Mouse (Mus musculus): ENCODE results near the gene Olfr1062.
"Not testable (repeated sequence)": the region's sequence is repeated elsewhere in the genome, so short reads cannot be mapped to it uniquely, and the experiment has no call there.

The Olfr1062 gene

DNA sequence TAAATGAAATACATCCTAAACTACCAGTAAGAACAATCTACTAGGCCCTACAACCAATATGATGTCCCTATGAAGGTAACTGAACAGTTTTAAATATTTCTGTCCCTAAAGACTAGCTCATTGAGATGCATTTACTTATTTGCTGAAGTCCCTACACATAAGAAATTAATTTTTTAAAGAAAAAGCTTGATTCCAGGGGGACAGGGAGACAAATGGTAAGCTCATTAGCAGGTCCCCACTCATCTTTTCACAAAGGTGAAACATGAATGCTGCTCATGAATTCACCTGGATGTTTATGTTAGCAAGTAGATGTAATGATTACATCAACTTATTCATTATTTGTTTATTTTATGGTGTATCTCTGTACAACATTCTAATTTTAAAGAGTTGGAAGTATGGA is at the start of gene Olfr1062:
Gene Olfr1062, minus strand, starts transcription at position 101 of the 400 bp plus-strand sequence.
- not testable (repeated sequence) for DNase-seq (ENCODE audit: low read depth)

DNA sequence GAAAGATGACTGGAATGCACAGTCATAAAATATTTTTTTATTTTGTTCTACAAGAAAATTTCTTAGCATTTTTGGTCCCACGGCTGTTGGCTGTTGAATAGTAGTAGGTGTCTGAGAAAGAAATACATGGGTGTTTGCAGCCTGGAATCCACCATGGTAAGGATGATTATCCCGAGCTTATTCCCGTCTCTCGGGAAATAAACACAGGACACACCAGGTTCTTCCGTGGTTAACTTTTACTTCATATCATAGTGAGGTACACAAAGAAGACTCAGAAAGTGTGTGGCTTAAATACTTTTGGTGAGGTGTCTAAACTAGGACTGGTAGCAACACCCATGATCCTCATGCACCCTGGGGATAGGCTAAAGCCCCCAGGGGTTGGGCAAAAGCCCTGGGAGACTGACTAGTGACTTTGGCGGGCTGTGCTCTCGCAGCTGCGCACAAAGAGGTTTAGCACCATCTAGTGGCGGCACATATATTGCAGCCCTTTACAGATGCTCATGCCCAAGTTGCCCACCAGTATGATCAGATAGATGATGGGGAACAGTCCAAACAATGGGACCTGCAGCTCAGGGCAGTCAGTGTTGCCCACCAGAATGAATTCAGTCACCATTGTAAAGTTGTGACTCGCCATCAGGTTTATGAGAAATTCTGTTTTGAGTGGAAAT is 38.0 kb upstream of the Olfr1062 start:
- no peak for DNase-seq (ENCODE audit: low read depth)

- no peak for DNase-seq (ENCODE audit: low read depth)
Observed at GRCm38 (mm10) chr2:86460434-86460833, 33.9 kb upstream of the Olfr1062 start.

GRCm38 (mm10) chr2:86456169-86456568 is 29.6 kb upstream of the Olfr1062 start, which contains the start of gene Olfr1066:
TSS of gene Olfr1066 (minus strand) at chr2:86456269.
- no peak for DNase-seq (ENCODE audit: low read depth)

GRCm38 (mm10) chr2:86450491-86450890 is 23.9 kb upstream of the Olfr1062 start, which contains the start of gene Olfr1065:
TSS of gene Olfr1065 (minus strand) at chr2:86450591.
- DNase-seq (ENCODE audit: low read depth) = not testable (repeated sequence)

DNA sequence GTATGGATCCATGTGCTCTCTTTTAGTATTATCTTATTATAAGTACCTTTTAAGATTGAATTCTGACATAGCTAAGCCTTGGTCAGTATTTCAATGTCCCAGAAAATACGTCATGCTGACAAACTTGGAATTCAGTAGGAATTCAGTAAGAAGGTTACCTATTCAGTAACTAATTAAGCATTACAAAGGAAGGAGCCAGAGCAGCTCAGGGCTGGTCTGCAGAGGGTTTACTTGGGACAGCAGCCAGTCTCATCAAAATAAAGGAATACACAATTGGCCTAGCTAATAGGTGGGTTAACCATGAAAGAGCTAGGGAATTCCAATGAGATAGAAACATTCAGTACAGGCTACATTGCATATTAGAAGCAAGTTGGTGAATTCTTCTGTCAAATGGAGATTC is 15.6 kb upstream of the Olfr1062 start:
- DNase-seq (ENCODE audit: low read depth) = not testable (repeated sequence)

- not testable (repeated sequence) for DNase-seq (ENCODE audit: low read depth)
Observed at GRCm38 (mm10) chr2:86428511-86428910, 2.0 kb upstream of the Olfr1062 start.

GRCm38 (mm10) chr2:86413950-86414349 is 12.6 kb downstream of the Olfr1062 start, which contains the start of gene Olfr1061:
TSS of gene Olfr1061 (minus strand) at chr2:86414050.
- no peak for DNase-seq (ENCODE audit: low read depth)

DNA sequence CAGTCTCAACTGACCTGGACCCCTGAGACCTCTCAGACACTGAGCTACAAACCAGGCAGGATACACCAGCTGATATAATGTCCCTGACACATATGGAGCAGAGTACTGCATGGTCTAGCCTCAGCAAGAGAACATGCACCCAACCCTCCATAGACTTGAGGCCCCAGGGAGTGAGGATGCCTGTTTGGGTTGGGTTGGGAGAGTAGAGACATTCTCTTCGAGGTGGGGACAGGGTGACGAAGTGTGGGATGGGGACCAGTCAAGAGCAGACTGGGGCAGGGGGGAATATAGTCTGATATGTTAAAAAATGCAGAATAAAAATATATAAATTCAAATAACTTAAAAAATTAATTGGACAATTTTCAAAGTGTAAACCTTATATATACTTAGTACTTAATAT is 31.4 kb downstream of the Olfr1062 start:
- no peak for DNase-seq (ENCODE audit: low read depth)

- DNase-seq (ENCODE audit: low read depth) = not testable (repeated sequence)
Observed at GRCm38 (mm10) chr2:86388461-86388860, 38.1 kb downstream of the Olfr1062 start, which contains the start of gene Olfr1058. TSS of gene Olfr1058 (minus strand) at chr2:86388561.

DNA sequence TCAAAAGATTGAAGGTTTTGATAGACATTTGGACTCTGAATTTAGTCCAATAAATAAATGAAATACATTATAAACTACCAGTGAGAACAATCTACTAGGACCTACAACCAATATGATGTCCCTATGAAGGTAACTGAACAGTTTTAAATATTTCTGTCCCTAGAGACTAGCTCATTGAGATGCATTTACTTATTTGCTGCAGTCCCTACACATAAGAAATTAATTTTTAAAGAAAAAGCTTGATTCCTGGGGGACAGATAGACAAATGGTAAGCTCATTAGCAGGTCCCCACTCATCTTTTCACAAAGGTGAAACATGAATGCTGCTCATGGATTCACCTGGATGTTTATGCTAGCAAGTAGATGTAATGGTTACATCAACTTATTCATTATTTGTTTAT is 48.3 kb downstream of the Olfr1062 start, which contains the start of gene Olfr1057:
Gene Olfr1057, minus strand, starts transcription at position 101 of the 400 bp plus-strand sequence.
- no peak for DNase-seq (ENCODE audit: low read depth)

Measured in NIH3T3 (cell line).